Mouse (Mus musculus) urinary bladder, adult 2 months (tissue): ENCODE data around the gene Brwd1. TPM values are rescaled to one million over a fixed set of nuclear protein-coding genes. Genes with fewer than 3 reads are reported as not detected.
A peak's percentile ranks its signal among the peaks of the same experiment; 100 is the strongest.
"Not testable (repeated sequence)": the region's sequence is repeated elsewhere in the genome, so short reads cannot be mapped to it uniquely, and the experiment has no call there.

Experiments used
- DNase-seq: peaks from one replicate; pipeline ENCODE4 v3.0.0; 2022; ENCODE audit warnings: low spot score
- polyA plus RNA-seq: library from polyadenylated mRNA; depleted of rRNA; stranded (reverse); fragments of >200 nt; gene quantifications from 2 replicates; pipeline ENCODE4 v1.2.3, GENCODE M21; 2012

Gene Brwd1
- polyA plus RNA-seq, 1 experiment: 47.4 TPM

DNA sequence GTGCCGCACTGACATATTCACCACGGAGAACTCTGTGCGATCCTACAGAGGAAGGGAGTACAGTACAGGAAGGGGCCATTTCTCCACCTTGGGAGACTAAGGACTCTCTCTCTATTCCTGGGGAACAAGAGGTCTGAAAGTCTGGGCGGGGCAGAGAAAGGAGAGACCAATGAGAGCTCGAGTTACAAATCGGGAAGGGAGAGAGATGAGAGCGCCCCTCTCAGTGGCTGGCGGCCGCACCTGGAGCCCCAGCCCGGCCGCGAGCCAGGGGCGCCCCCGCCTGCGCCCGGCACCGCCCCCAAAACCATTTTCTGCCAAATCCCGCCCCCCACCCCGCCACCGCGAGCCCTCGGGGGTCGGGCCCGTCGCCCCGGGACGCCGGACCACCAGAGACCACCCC, 995 bp downstream of the Brwd1 start:
- peak; percentile 81 for DNase-seq

DNA sequence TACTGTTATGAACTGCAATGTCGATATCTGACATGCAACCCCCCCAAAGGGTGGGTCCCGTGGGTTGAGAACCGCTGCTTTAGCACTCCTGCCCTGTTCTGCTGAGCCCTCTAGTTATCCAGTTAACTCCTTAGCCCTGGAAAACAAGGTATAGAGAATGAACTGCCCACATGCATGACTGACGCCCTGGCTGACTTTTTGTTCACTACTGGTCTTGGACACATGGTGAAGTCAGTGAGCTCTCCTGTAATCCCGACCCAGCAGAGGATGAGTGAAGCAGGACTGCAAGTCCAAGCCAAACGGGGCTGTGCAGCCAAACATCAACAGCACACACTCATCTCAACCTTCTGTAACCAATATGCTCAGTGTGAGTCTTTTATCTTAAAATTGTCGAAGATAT, 1.8 kb downstream of the Brwd1 start:
- no peak for DNase-seq

DNA sequence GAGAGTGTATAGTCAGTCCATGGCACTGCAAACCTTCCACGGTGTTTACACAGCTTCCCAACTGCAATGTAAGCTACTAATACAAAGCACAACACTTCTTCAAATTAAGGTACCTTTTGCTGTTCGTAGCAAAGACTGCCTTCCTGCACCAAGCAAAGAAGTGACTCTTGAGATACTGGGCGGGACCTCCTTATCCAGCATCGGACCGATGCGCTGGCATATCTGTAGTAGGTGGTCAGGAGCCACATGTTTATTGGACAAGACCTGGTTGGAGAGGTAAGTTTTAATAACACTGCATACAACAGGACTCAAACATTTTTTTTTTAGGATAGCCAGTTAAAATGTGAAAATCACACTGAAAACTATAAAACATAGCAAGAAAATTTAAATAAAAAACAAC, 14.0 kb downstream of the Brwd1 start:
- no peak for DNase-seq

DNA sequence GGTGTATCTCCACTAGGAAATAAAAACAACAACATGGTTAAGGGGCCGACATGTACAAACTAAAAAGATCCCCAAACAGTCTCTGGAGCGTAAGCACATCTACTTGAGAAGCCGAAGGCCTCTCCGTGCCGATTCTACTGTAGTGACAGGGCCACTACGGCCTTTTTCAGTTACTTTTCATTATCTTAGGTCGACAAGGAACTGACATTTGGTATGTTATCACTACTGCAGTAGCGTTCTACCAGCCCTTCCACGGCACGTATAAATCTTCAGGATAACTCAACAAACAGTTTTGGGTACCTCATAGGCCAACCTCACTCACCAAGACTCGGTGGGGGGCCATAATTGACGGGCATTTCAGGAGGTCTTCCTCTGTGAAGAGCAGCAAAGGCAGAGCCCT, 16.2 kb downstream of the Brwd1 start:
- DNase-seq: no peak

DNA sequence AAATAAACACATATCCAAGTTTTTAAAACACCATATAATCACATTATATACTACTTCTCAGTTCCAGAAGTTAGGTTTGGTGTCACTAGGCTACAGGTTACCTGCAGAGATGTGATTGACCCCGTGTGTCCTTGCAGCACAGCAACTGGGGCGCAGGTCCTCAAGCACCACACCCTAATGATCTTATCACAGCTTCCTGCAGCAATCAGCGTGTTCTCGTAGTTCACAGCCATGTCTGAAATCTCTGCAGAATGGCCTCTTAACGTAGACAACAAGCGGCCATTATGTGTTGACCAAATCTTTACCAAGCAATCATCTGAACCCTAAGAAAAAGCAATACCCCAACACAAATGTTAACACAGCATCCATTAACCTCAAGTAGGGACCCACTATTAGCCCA, 17.7 kb downstream of the Brwd1 start:
- DNase-seq: no peak

DNA sequence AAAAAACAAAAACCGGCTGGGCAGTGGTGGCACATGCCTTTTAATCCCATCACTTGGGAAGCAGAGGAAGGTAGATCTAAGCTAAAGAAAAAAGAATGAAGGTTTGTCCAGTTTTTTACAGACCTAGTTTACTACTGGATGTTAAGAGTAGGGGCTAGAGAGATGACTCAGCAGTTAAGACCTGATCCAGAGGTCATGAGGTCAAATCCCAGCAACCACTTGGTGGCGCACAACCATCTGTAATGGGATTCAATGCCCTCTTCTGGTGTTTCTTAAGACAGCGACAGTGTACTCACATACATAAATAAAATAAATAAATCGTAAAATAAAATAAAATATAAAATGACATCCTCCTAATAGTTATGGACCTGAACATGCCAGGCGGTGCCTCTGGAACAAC, 38.2 kb downstream of the Brwd1 start:
- DNase-seq: no peak

DNA sequence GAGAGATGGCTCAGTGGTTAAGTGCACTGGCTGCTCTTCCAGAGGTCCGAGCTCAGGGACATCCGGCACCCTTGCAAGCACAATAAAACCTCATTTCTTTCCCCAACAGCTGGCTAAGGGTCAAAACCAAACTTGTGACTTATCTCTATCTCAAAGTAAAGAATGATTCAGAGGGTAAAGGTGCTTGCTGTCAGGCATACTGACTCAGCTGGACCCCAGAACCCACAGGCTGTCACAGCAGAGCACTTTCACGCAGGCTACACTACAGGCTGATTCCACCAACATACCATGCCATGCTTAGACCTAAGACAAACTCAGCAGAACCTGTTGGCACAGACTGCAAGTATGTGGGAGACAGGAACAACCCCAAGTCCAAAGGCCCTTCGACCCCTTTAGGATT, 41.6 kb downstream of the Brwd1 start:
- DNase-seq: no peak

DNA sequence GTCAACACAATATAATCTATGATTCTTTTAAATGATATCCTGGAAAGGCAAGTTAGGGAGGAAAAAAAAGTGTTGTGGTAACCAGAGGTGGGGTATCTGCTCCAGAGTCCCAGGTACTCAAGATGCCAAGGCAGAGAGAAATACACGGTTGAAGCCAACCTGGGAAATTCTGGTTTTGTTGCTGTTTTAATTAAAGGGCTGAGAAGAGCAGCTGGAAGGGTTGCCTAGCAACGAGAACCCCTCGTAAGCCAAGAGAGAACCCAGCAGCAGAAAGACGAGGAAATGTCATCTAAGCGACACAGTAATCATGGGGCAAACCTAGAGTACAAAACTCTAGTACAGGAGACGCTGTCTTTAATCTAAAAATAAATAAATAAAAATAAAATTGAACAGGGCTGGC, 42.8 kb downstream of the Brwd1 start:
- no peak for DNase-seq

DNA sequence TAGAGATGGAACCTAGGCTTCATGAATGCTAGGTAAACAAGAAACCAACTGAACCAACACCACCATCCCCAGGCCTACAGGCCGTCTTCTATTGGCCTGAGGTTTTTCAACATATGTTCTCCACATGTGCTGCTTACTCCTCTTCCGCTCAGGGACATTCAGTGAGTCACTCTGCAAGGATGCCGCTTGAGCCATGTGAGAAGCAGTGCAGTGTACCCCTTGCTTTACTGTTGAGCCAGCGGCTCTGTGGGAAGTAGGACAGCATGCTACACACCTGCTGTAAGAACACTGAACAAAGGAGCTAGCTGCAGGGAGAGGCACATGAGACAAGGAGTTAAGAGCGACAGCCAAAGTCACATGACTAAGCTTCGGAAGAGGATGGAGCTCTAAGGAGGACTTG, 47.9 kb downstream of the Brwd1 start:
- DNase-seq: no peak

DNA sequence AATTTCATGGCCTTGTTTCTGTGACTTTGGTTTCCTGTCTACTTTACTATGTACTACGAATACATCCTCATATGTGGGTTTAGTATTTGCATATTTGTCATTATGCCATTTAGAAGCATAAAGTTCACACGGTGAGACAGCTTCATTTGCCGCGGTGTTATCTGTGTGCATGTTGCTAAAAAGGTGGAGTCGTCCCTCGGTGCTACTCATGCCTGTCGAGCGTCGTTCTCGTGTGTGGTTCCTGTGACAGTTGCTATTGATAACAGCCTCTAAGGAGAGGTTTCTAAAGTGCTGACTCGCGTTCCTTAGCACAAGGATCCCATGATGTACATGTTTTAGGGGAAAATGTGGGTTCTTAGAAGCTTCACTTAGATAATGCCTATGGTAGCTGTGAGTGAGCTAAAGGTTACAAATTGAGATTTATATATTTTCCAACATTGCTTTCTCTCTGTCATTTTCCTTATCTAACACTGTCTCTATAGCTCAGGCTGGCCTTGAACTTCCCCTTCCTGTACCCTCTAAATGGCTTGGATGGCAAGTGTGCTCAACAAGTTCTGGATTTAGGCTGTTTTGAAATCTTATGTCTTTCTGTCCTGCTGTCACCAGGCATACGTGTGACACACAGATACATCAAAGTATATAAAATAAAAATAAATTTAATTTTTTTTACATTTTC, 49.8 kb downstream of the Brwd1 start:
- DNase-seq: no peak

DNA sequence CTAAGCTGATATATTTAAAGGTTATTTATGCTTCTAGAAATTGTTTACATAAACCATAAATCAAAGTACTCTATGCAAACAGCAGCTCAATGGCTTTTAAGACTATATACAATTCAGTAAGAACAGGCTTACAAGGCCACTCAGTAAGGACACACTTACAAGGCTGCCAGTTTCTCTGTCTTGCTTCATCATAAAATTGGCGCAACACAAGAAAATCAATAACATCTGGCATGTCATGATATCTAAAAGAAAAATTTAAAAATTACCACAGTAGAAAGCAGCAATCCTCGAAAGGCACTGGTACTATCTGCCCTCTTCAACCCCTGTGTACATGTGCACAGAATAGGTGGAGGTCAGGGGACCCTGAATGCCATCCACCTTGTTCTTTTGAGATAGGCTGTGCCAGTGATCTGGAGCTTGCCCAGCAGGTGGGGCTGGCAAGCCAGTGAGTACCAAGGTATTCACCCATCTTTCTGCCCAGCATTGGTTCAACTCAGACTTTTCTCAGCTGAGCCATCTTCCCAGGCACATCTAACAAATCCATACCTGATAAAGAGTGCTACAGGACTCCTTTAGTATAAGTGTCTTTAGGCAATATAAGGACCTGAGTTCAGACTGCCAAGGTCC, 51.7 kb downstream of the Brwd1 start:
- DNase-seq: no peak

DNA sequence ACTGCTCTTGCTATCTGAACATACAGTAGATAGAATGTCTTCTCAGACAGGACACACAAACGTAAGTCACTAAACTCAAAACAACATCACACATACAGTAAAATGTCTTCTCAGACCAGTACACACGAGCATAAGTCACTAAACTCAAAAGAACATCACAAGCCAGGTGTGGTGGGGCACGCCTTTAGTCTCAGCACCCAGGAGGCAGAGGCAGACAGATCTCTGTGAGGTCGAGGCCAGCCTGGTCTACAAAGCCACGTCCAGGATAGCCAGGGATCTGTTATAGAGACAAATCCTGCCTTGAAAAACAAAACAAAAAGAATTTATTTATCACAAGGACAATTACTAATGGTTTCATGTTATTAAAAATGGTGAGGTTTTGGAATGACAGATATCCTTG, 56.1 kb downstream of the Brwd1 start:
- no peak for DNase-seq

DNA sequence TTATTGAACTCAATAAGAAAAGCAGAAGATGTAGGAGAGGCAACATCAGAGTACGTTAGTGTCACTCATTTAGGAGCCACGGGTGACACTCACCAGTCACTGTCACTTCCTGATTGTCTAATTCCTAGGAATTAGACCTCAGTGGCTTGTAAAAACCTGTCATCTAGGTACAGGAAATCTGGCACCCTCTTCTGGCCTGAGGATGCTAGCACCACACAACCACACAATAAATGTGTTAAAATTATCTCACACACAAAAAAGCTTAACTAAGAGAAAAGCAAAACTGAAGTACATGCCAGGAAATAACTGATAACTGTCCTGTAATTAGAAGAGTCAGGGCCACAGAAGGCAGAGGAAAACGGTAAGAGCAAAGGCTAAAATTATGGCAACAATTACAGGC, 57.1 kb downstream of the Brwd1 start:
- DNase-seq: no peak

DNA sequence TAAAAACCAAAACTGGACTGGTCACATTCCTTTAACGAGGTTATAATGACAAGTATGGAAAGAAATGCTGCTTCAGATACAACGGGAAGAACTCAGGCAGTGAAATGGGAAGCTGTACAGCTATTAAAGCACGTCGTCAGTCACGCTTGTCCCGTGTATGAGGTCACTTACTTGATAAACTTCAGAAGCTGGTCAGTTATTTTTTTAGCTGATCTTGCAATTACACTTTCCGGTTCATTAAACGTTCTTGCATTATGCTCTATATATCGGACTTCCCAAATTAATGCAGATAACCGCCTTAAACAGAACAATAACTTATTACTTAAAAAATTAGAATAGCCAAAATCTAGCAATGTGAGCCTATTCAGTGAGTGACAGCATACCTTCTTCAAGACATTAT, 61.3 kb downstream of the Brwd1 start:
- no peak for DNase-seq

DNA sequence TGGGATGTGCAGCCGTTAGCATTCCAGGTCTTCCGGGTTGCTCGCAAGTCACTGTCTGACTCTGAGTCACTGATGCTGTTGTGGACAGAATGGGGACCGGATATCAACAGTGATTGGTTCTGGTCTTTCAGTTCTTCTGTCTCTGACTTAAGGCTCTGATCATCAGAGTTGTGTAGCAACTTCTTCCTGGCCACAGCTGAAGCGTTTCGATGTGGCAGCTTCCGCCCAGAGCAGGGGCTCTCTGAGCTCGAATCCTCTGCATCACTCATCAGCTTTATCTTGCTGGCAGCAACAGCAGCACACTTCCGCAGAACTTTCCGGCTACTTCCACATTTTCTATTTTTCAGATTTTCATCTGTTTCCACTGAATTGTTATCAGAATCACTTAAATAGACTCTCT, 73.2 kb downstream of the Brwd1 start:
- DNase-seq: not testable (repeated sequence)

DNA sequence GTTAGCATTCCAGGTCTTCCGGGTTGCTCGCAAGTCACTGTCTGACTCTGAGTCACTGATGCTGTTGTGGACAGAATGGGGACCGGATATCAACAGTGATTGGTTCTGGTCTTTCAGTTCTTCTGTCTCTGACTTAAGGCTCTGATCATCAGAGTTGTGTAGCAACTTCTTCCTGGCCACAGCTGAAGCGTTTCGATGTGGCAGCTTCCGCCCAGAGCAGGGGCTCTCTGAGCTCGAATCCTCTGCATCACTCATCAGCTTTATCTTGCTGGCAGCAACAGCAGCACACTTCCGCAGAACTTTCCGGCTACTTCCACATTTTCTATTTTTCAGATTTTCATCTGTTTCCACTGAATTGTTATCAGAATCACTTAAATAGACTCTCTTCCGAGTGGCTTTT, 78.0 kb downstream of the Brwd1 start:
- not testable (repeated sequence) for DNase-seq

DNA sequence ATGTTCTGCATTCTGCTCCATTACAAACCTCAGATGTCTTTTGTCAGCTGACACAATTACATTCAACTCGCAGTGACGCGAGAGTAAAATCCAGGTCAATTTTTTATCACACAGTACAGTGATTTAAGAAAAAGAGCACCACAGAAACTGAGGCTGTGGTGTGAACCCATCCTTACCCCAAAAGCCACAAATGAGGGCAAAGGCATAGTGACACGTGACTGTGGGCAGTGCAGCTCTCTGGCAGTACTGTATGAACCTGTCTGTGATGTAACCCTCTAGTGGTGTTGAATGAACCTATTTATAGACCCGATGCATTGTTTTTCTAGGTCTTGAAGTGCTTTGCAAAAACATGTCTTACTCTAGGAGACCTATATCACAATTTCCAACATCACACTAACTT, 83.0 kb downstream of the Brwd1 start:
- DNase-seq: no peak

DNA sequence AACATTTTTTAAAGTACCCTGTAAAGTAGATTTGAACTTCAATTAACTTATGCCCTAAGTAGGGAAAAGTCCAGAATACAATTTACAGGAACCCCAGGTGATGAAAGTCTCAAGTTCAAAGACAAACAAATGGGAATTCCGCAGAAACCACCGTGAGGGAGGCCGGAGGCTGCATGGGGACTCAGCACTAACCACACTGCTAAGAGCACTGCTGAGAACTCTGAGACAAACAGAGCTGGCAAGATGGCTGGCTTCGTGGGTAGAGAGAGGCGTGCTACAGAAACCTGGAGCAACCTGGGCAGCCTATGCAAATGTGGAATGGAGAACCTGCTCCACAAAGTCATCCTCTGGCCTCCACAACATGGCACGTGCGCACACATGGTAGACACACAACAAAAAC, 86.2 kb downstream of the Brwd1 start:
- DNase-seq: no peak

DNA sequence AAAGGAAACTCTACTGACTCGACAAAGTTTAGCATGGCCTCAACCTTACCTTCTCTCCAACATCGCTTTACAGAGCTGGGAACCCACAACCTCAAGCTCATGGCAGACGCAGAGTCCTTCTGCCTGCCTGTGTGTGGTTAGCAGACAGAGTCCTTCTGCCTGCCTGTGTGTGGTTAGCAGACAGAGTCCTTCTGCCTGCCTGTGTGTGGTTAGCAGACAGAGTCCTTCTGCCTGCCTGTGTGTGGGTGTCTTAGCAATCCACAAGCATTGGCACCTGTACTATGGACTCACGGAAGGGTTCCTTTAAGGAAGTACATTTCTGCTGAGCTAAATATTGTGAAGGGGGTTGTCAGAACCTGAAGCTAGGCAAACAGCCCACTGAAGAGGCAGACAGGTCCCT, 87.8 kb downstream of the Brwd1 start:
- not testable (repeated sequence) for DNase-seq

DNA sequence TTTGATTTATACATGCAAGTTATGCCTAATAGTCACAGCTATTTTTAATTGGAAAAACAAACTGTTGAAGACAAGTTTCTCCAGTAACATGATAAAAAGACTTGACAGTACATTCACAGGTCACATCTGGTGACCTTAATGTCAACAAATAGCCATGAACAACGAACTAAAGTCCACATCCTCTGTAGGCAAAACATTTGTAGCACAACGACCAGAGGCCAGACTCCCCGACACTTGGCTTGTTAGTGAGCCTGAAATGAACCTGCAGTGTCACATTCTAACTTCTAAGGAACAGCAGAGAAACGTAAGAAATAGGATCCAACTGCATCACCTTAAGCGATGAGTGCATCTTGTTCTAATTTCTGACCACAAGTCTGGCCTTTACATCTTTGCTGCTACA, 89.7 kb downstream of the Brwd1 start:
- DNase-seq: no peak

DNA sequence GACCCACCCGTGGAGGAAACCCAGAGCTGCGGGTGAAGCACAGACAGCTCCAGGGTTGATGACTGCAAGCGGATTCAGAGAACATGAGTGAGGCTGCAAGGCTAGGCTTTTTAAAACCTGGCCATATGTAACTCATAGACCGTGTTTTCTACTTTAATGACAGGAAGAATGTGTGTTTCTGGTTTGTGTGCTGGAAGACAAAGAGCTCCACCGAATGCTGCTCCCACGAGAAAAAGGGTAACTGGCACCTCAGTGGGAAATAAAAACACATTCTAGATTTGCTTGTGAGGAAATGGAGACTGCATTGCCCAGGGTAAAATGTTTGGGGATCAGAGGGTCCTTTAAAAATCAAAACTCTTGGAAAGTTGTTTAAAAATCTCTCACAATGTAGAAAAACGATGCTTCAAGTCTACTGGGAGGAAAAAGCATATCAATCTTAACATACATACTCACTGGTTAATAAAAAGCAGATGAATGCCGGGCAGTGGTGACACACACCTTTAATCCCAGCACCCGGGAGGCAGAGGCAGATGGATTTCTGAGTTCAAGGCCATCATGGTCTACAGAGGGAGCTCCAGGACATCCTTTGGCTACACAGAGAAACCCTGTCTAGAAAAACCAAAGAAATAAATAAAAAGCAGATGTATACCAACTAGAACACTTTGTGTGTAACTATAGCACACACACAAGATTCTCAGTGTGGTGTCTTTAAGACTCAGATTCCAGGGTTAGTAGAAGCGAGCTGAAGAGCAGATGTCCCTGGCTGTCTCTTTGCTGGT, 91.0 kb downstream of the Brwd1 start:
- DNase-seq: no peak

DNA sequence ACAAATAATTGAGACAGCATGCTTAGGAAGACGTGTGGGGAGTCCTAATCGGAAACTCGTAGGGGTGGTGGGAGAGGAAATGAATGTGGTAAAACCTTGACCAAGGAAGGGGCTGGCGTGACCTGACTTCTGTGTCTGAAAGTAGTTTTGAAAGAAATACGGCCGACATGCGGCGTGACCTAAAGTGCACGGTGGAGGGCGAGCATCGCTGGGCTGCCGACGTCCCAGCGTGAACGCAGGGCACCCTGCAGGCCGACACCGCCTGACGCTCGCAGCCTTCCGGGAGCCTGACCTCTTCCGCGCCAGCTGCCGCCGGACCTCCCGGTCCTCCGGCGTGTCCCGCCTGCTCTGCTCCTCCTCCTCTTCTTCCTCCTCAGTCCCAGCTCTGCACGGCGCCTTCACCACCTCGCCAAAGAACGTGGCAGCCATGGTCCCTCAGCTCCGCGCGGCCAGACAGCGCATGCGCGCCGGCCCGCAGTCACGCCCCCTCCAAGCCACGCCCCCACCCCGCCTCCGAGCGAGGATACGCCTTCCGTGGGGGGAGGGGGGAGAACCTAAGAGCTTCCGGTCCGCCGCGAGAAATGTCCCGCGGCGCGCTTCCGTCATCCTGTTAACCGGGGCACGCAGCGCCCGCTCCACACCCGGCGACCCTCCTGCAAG, 91.7 kb downstream of the Brwd1 start, which contains the start of gene Psmg1:
Gene Psmg1, minus strand, starts transcription at position 499 of the 660 bp plus-strand sequence.
- peak; percentile 97 for DNase-seq

DNA sequence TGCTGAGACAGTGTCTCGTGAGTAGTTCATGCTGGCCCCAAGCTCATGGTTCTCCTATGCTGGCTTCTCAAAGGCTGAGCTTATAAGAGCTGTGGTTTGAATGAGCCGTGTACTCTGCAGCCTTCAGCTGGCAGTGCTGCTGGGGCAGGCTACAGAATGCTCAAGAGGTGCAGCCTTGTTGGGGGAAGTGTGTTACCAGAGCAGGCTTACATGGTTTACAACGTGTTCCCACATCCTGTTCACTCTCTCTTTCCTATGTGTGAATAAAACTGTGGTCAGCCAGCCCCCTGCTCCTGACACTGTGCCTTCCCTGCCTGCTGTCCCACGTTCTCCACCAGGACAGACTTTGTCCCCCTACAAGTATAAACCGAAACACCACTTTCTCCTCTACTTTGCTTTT, 97.4 kb downstream of the Brwd1 start:
- DNase-seq: no peak
